Mouse (Mus musculus) kidney, adult 2 months (tissue): ENCODE measurements around the gene Dnph1.

ENCODE experiments used
- CTCF ChIP-seq: fragments of 200-500 bp; conservative IDR thresholded peaks from 2 replicates; pipeline ENCODE4 v1.5.1; 2011; ENCODE audit warnings: low read depth, mild to moderate bottlenecking, control low read depth, low read length, moderate library complexity, mixed read lengths; ENCODE audit not compliant: insufficient read depth, insufficient read length
- POLR2A ChIP-seq: fragments of 200-500 bp; IDR thresholded peaks from one replicate; pipeline ENCODE4 v1.6.1; 2011; ENCODE audit warnings: low read depth, low read length, control low read depth

DNA sequence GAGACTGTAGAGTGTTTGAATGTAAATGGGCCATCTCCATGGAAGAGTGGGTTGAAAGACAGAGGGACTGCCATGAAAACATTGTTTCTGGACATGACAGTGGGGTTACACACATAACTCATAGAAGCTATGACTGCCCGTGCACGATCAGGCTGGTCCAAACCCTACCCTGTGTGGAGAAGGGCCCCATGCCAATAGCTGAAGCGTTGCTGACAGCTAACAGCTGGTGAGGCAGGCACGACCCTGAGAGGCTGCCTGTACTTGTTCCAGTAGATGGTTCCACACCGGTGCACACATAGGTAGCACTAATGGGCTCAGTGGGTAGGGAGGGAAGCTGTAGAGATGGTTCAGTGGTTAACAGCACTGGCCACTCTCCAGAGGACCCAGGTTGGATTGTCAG, 1.0 kb upstream of the Dnph1 start:
- TF ChIP-seq POLR2A: no peak
- no peak for TF ChIP-seq CTCF
